Mouse (Mus musculus) layer of hippocampus, adult 9-11 months (tissue): ENCODE results near the gene Sgtb.

Experiments used
- DNase-seq: peaks from one replicate; pipeline ENCODE4 v3.0.0; 2022

Gene Sgtb

GRCm38 (mm10) chr13:104179176-104179888 lies 69.8 kb downstream of the Sgtb start:
- DNase-seq: no peak

- no peak for DNase-seq
Observed at GRCm38 (mm10) chr13:104187357-104187756, 77.8 kb downstream of the Sgtb start.
